Mouse (Mus musculus) stomach, postnatal 0 days (tissue): ENCODE measurements at regions not wholly inside any gene's neighbourhood (a gene's known extent, or its start where the extent isn't known, plus 50 kb on each side); places are given as distances from the start of the nearest gene placed in this dataset.
"Not testable (repeated sequence)": the region's sequence is repeated elsewhere in the genome, so short reads cannot be mapped to it uniquely, and the experiment has no call there.

Experiments used
- CTCF ChIP-seq: IDR thresholded peaks from 2 replicates; pipeline ENCODE4 v1.5.1; 2016; ENCODE audit warnings: antibody characterized with exemption, low read depth, mild to moderate bottlenecking, moderate library complexity
- EP300 ChIP-seq: optimal IDR thresholded peaks from 2 replicates; pipeline ENCODE3; 2016; ENCODE audit warnings: antibody characterized with exemption

DNA sequence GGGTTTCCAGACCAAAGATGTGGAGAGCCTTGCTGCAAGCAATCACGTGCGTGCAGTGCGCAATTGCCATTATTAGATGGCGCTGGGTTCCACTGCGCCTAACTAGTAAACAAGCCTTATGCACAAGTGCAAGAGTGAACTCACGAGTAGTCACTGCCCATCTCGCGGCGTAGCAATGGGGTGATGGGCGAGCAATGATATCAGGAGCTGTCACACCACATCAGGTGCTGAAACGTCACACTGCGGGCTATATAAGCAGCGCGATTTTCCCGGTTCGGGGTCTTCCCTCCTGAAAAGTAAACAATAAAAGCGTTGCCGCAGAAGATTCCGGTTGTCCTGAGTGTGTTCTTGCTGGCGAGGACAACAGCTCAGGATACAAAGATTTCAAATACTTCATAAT lies 89.8 kb upstream of the Prl2c3 start:
- not testable (repeated sequence) for TF ChIP-seq CTCF, EP300
